Mouse (Mus musculus): ENCODE data around the gene Serpina3m.
"Not testable (repeated sequence)": the region's sequence is repeated elsewhere in the genome, so short reads cannot be mapped to it uniquely, and the experiment has no call there.

Serpina3m gene

DNA sequence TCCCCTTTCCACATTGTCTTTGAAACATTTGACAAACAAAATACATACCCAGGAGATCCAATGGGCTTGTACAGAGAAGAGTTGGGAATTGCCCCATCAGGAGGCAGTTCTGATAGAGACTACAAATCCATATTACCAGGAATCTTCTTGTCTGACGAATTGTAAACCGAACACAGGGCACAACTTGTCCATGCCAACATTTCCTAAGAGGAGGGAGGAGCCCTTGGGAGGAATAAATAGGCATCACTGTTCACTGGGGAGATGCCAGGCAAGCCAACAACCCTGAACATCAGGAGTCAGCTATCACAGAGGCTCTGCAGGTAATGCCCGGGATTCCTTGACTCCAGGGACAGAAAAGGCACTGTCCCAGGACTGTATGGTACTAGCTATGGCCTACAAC lies at the start of gene Serpina3m, which contains the start of gene Serpina3k:
Gene Serpina3m, plus strand, starts transcription at position 261 of the 400 bp plus-strand sequence.
Gene Serpina3k, plus strand, starts transcription at position 261 of the 400 bp plus-strand sequence.
- not testable (repeated sequence) for H3K9me3 ChIP-seq (ENCODE audit: low read length); H3K27me3 ChIP-seq (ENCODE audit: insufficient read depth, low read length); H3K4me3 ChIP-seq (replicated peaks; ENCODE audit: low read length); H3K36me3 ChIP-seq (ENCODE audit: insufficient read depth, low read length); H3K4me1 ChIP-seq (replicated peaks; ENCODE audit: low read depth, low read length)

DNA sequence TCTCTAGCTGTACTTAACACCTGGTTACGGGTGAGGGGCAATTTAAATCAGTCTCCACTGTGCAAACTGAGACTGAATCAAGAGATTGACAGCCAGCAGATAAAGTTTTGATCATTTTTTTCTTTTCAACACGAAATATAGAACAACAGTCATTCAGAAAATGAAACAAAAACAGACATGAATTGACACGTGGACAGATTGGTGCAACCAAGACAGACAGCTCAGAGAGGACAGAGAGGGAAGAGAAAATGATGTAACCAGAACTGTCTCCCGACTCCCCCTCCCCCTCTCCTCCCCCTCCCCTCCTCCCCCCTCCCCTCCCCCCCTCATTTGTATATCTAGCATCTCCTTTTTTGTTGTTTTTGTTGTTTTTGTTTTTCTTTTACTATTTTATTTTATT lies 48.4 kb upstream of the Serpina3m start:
- H3K36me3 ChIP-seq (ENCODE audit: insufficient read depth, low read length), result no peaks in the 10 kb centered on the region
- H3K27me3 ChIP-seq (ENCODE audit: insufficient read depth, low read length), result no peaks in the 10 kb centered on the region
- H3K4me1 ChIP-seq (replicated peaks; ENCODE audit: low read depth, low read length), result no peaks in the 10 kb centered on the region
- no peaks in the 10 kb centered on the region for H3K9me3 ChIP-seq (ENCODE audit: low read length)
- no peak for TF ChIP-seq NANOG (IDR thresholded peaks at IDR 0.05; ENCODE audit: borderline replicate concordance, low read length)
- TF ChIP-seq CTCF (conservative IDR thresholded peaks at IDR 0.05; ENCODE audit: low read length), result no peak
- TF ChIP-seq POU5F1 (IDR thresholded peaks at IDR 0.05; ENCODE audit: borderline replicate concordance, low read length), result no peak
- H3K4me3 ChIP-seq (replicated peaks; ENCODE audit: low read length), result no peak overlapping the region

DNA sequence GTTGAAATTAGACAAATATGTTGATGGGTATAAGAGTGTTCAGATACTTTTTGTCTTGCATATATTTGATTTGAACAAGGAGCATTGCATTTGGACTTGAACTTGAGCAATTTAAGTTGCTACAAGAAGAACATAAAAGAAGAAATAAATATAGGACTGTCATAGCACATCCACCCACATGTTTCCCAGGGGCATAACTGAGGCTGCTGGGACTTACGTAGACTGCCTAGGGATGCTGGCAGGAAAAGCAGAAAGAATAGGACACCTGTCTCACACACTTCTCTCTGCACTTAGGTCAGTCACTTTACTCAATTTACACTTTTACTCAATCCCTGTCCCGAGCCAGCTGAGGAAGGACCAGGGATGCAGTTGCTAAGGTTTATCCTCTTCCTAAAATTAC lies 44.3 kb upstream of the Serpina3m start:
- Histone ChIP-seq H3K36me3 (ENCODE audit: insufficient read depth, low read length) (no peaks in the 10 kb centered on the region), H3K27me3 (ENCODE audit: insufficient read depth, low read length) (no peaks in the 10 kb centered on the region)
- no peak for TF ChIP-seq CTCF (conservative IDR thresholded peaks at IDR 0.05; ENCODE audit: low read length)
- TF ChIP-seq POU5F1 (IDR thresholded peaks at IDR 0.05; ENCODE audit: borderline replicate concordance, low read length), result no peak
- TF ChIP-seq NANOG (IDR thresholded peaks at IDR 0.05; ENCODE audit: borderline replicate concordance, low read length), result no peak

DNA sequence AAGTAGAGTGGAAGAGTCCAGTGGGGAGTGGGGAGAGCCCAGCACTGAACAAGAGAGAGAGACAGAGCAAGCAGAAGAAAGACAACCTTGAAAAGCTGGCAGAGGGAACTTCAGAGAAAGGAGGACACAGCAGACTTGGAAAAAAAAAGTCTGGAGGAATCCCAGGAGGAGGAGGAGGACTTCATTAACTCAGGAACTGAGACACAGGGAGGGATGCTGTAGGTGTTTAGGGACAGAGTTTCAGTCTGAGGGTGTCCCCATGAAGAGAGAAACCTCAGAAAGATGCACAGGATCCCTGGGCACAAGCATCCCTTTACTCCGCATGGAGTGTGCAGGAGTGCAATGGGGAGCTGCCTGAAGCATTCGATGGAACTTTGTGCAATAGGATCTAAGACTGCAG lies 40.2 kb upstream of the Serpina3m start:
- Histone ChIP-seq H3K27me3 (ENCODE audit: insufficient read depth, low read length) (no peaks in the 10 kb centered on the region), H3K36me3 (ENCODE audit: insufficient read depth, low read length) (no peaks in the 10 kb centered on the region), H3K4me1 (replicated peaks; ENCODE audit: low read depth, low read length) (no peaks in the 10 kb centered on the region), H3K4me3 (replicated peaks; ENCODE audit: low read length) (no peak overlapping the region), H3K9me3 (ENCODE audit: low read length) (no peaks in the 10 kb centered on the region)
- TF ChIP-seq POU5F1 (IDR thresholded peaks at IDR 0.05; ENCODE audit: borderline replicate concordance, low read length) (no peak), CTCF (conservative IDR thresholded peaks at IDR 0.05; ENCODE audit: low read length) (no peak), NANOG (IDR thresholded peaks at IDR 0.05; ENCODE audit: borderline replicate concordance, low read length) (no peak)

More for the DNA sequence above, 44.3 kb upstream of the Serpina3m start:
- no peak overlapping the region for H3K4me3 ChIP-seq (replicated peaks; ENCODE audit: low read length)
- no peaks in the 10 kb centered on the region for H3K4me1 ChIP-seq (replicated peaks; ENCODE audit: low read depth, low read length)
- no peaks in the 10 kb centered on the region for H3K9me3 ChIP-seq (ENCODE audit: low read length)

DNA sequence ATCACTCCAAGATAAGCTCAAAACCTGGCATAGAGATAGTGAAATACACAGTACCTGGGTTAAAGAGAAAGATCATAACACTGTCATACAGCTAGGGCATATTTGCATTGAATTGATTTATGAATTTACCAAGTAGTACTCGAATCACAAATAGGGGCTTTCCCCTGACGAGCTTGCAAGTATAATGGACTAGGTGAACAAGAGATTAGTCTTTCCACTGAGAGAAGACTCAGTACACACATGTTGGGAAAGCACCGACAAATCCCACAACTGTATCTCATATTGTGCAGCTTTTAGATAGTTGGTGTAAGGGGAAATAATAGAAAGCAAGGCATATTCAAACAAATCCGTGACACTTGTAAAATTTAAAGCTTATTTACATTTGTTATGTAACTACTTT lies 32.3 kb upstream of the Serpina3m start:
- TF ChIP-seq CTCF (conservative IDR thresholded peaks at IDR 0.05; ENCODE audit: low read length) (no peak), NANOG (IDR thresholded peaks at IDR 0.05; ENCODE audit: borderline replicate concordance, low read length) (no peak)

DNA sequence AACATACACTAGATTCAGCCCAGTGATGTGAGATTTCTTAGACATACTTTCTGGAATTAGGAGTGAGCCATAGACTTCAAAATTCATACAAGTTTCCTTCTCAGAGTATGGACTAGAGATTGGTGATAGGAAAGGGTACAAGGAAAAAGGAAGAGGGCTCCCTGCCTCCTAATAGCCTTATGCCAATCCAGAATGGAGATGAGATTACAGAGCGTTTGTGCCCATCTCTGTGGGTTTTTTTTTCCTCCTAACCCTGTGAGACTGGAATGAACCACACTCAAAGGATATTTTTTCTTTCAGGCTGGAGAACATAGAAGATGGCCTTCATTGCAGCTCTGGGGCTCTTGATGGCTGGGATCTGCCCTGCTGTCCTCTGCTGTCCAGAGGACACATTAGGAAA lies 24.0 kb upstream of the Serpina3m start, which contains the start of gene Serpina3j:
Gene Serpina3j, plus strand, starts transcription at position 301 of the 400 bp plus-strand sequence.
- Histone ChIP-seq H3K9me3 (ENCODE audit: low read length) (peaks cover 21% of the 10 kb centered on the region), H3K27me3 (ENCODE audit: insufficient read depth, low read length) (no peaks in the 10 kb centered on the region), H3K4me1 (replicated peaks; ENCODE audit: low read depth, low read length) (no peaks in the 10 kb centered on the region), H3K36me3 (ENCODE audit: insufficient read depth, low read length) (no peaks in the 10 kb centered on the region), H3K4me3 (replicated peaks; ENCODE audit: low read length) (no peak within 1 kb of the TSS)
- no peak for TF ChIP-seq POU5F1 (IDR thresholded peaks at IDR 0.05; ENCODE audit: borderline replicate concordance, low read length)
- TF ChIP-seq NANOG (IDR thresholded peaks at IDR 0.05; ENCODE audit: borderline replicate concordance, low read length), result no peak
- no peak for TF ChIP-seq CTCF (conservative IDR thresholded peaks at IDR 0.05; ENCODE audit: low read length)

More for the DNA sequence above, 32.3 kb upstream of the Serpina3m start:
- Histone ChIP-seq H3K27me3 (ENCODE audit: insufficient read depth, low read length) (no peaks in the 10 kb centered on the region), H3K4me1 (replicated peaks; ENCODE audit: low read depth, low read length) (no peaks in the 10 kb centered on the region), H3K36me3 (ENCODE audit: insufficient read depth, low read length) (no peaks in the 10 kb centered on the region), H3K9me3 (ENCODE audit: low read length) (peaks cover 21% of the 10 kb centered on the region), H3K4me3 (replicated peaks; ENCODE audit: low read length) (no peak overlapping the region)

DNA sequence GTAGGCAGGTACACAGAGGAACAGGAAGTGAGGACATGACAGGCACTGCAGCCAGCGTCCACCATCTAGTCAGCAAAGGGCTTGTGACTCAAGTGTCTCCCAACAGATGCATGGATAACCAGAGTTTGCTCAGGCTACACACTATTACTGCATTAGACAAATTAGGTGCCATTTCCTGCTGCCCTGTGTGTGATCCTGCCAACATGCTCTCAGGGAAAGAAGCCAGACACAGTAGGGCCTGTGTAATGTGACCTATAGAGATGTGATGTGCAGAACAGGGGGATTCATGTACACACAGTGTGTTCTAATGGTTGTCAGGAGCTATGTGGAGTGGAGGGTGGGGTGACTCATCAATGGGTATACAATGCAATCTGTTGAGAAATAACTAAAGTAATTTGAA lies 15.8 kb upstream of the Serpina3m start:
- H3K27me3 ChIP-seq (ENCODE audit: insufficient read depth, low read length), result no peaks in the 10 kb centered on the region
- TF ChIP-seq CTCF (conservative IDR thresholded peaks at IDR 0.05; ENCODE audit: low read length) (no peak), NANOG (IDR thresholded peaks at IDR 0.05; ENCODE audit: borderline replicate concordance, low read length) (no peak), POU5F1 (IDR thresholded peaks at IDR 0.05; ENCODE audit: borderline replicate concordance, low read length) (no peak)

DNA sequence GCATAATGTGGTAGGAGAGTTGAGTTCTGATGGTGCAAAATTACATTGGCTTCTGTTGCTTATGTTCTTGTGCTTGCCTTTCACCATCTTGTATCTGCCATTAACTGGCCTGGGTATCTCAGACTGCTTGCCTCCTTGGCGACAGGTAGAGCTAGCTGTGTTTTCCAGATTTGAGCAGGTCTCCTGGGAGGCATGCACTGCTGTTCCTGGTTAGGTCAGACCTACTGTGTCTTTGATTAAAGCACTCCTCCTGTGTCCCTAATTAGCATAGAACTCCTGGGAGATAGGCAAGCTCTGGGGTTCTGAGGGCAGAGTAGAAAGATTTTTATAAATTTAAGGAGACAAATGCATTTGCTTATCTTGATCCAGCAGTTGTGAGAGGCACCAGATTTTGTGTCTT lies 6.6 kb upstream of the Serpina3m start:
- Histone ChIP-seq H3K4me3 (replicated peaks; ENCODE audit: low read length) (no peak overlapping the region), H3K36me3 (ENCODE audit: insufficient read depth, low read length) (no peaks in the 10 kb centered on the region), H3K4me1 (replicated peaks; ENCODE audit: low read depth, low read length) (no peaks in the 10 kb centered on the region), H3K27me3 (ENCODE audit: insufficient read depth, low read length) (no peaks in the 10 kb centered on the region), H3K9me3 (ENCODE audit: low read length) (peaks cover 8% of the 10 kb centered on the region)
- TF ChIP-seq POU5F1 (IDR thresholded peaks at IDR 0.05; ENCODE audit: borderline replicate concordance, low read length) (no peak), CTCF (conservative IDR thresholded peaks at IDR 0.05; ENCODE audit: low read length) (no peak), NANOG (IDR thresholded peaks at IDR 0.05; ENCODE audit: borderline replicate concordance, low read length) (no peak)

More for the DNA sequence above, 15.8 kb upstream of the Serpina3m start:
- Histone ChIP-seq H3K4me1 (replicated peaks; ENCODE audit: low read depth, low read length) (no peaks in the 10 kb centered on the region), H3K9me3 (ENCODE audit: low read length) (no peaks in the 10 kb centered on the region), H3K4me3 (replicated peaks; ENCODE audit: low read length) (no peak overlapping the region), H3K36me3 (ENCODE audit: insufficient read depth, low read length) (no peaks in the 10 kb centered on the region)

DNA sequence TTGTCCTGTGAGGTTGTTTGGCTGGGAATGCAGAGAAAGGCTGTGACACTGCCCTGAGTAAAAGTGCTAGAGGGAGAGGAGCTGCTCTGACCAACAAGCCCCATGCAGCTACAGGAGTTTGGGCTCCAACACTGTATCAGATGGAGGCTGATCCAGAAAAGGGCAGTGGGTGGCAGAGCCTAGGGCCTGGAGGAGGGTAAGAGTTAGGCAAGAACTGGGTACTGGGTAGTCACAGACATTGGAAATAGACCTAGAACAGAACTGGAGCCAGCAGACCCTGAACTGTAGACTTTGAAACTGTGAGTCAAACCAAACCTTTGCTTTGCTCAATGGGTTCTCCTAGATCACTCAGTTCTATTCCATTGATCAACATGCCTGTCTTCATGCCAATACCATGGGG lies 1.4 kb upstream of the Serpina3m start:
- H3K36me3 ChIP-seq (ENCODE audit: insufficient read depth, low read length); H3K4me1 ChIP-seq (replicated peaks; ENCODE audit: low read depth, low read length); H3K27me3 ChIP-seq (ENCODE audit: insufficient read depth, low read length); H3K4me3 ChIP-seq (replicated peaks; ENCODE audit: low read length); H3K9me3 ChIP-seq (ENCODE audit: low read length): not testable (repeated sequence)

All from E14TG2a.4 (cell line).